Mouse (Mus musculus): ENCODE measurements around the gene Fam168a.
"Not testable (repeated sequence)": the region's sequence is repeated elsewhere in the genome, so short reads cannot be mapped to it uniquely, and the experiment has no call there.

The Fam168a gene

DNA sequence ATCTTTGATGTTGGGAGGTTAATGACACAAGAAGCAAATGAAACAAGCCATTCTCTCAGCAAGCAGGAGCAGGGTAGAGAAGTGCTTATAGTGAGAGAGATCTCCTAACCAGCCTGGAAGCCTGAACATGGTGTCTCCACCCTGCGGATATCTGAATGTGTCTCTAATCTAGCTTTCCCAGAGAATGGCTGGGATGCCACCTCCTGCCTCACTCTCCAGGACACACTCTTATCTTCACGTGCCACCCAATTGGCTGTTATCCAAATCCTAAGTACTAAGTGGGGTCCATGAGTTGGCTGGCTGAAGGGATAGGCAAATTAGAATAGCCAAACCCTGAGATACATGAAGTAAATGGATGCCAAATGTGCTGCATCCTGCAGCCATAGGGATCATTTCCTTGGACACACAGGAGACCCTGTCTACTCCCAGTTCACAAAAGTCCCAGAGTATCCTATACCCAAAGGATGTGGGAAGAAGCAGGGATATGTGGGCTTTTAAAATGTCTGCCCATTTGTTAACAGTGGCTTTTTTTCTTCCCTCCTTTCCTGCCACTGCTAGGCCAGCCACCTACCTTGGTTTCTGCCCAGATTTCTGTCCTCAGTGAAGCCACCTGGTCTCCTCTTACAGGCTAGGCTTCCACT is 138.1 kb downstream of the Fam168a start:
- DNase-seq, result no peak

DNA sequence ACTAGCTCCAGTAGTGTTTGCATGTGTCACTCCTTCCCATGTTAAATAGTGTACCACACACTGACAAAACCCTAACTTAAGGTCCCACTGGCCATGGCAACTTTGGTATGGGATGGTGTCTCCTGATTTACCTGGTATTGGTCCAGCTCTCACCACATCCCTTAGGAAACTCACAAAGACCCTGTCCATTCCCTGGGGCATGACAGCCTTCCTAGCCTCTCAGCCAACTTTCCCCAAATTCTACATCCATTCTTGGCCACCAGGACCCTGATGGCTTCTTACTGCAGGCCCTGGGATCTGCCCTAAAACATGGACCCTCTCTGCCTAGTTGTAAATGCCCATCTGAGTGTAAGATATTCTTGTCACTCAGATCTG is 138.6 kb downstream of the Fam168a start:
- no peak for DNase-seq

DNA sequence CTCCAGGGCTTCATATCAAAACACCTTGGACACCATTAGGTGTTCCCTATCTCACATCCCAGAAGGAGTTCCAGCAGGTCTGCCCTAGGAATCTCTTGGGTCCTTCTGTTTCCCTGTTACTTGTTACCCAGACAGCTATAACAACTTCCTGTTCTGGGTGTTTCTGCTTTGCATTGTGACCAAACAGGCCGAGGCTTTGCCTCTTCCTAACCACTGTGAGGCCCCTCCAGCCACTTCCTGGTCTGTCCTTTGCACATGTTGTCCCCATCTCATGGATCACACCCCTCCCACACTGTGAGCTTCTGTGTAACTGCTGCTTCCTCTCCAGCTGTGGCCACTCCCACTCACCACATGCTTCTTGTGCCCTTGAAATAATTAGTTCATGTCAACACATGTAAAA is 139.0 kb downstream of the Fam168a start:
- DNase-seq, result no peak

DNA sequence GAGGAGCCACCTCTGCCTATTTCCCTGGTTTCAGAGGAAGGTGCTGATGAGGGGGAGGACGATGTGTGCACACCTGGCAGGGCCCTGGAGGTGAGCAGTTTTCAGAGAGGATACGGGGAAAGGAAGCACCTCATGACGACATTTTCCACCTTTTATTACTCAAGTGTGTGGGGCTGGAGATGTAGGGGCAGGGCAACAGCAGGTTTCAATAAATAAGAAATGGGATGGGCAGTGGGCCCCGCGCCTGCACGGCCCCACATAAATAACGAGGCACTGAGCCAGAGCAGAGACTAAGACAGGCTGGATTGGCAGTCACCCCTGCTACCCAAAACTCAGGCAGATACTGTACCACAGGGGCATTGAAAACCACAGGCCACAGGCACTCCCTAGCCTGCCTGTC is 139.6 kb downstream of the Fam168a start:
- DNase-seq, result not testable (repeated sequence)

DNA sequence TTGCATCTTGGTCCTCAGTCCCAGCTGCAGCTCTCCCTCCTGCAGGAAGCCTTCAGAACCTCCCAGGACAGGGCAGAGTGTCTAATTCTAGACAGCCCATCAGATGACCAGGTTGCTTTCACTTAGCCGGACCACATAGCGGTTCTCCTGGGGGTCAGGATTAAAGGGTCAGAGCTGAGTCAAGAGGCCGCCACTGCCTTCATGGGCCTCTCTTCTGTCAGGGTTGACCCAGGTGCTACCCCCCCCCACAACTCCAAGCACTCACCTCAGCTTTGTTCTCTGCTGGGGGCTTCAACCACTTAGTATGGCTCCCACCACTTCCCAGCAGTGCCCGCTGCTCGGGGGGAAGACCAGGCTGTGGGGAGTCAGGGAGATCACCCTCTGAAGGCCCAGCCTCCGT is 140.7 kb downstream of the Fam168a start:
- DNase-seq, result no peak

DNA sequence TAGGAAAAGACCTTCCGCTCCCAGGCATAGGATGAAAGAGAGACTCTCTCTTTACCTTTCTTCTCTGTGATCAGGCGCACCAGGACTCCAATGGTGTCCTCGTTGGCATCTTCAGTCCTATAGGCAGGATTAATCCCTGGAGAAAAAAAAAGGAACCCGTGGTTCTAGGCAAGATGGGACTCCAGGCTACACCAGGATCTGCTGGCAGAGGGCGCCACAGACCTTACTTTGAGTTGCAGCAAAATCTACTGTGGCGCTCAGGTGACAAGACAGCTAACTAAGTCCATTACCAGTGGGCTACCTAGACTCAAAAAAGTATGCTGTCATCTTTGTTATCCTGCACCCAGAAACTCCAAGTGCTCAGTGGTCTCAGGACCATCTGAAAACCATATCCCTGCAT is 142.3 kb downstream of the Fam168a start:
- peak; percentile 82 for DNase-seq

DNA sequence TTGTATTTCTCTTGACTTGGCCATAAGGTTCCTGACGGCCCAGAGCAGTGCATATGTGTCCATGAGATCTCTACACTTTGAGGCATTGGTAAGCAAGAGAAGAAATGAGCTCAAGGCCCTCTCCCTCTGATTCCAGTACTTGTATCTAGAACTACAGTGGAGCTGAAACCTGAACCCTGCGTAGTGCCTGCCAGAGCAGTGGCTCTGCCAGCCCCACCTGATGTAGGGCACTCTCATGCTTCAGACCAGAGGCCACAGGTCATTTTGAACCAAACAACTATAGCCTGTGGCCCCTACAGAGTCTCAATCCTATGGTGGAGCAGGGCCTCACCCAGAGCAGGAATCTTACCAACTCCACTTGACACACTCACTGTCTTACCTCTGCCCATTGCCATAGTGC is 143.1 kb downstream of the Fam168a start:
- DNase-seq, result no peak

DNA sequence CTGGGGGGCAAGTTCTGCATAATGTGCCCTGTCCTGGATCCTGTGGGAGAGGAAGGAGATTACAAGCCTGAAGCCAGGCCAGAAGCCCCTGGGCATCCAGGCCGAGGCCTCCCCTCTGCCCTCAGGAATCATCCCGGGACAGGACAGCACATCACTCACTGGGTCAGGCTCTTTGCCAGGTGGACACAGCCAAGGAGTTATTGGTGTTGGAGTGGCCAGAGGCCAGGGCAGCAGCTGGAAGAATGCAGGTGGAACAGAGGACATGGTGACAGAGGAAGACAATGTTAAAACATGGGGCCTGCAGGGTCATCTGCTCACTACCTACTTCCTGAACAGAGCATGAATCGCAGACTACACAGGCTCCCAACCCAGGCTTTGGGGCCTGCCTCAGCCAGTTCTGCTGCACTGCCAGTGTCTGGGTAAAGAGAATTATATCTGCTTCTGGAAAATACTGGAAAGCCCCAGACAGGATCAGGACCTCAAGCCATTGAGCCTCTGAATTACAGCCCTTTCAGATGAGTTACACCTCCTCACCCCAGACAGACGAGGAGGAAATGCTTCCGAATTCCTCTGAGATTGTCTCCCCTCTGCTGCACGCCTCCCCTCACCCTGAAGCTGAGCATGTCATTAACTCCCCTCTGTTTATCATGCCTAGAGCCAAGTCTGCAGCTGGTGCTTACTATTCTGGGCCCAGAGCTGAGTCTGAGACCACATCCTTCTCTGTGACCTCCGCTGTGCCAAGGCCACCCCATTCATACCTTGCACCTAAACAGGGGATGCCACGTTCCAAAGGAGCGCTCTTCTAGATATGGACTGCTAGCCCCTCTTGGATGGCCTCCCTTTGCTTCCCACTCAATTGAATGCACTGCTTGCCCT is 145.3 kb downstream of the Fam168a start:
- no peak for DNase-seq

DNA sequence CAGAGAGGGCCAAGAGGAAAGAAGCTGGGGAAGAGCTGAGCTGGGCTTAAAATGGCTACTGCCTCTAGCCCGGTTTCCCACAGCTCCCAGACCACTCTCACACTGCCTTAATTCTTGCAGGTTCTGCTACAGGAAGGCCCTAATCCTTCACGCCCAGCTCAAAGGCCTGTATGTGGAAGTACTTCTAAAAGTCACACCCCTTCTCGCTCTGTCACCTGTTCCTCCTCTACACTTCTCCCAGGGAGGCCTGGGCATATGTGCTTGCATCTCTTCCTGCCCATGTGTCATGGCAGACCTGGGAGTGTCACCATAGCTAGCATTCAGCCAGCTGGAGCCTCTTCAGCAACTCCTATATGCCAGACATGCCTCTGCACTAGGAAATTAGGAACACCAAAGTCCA is 147.0 kb downstream of the Fam168a start:
- no peak for DNase-seq

DNA sequence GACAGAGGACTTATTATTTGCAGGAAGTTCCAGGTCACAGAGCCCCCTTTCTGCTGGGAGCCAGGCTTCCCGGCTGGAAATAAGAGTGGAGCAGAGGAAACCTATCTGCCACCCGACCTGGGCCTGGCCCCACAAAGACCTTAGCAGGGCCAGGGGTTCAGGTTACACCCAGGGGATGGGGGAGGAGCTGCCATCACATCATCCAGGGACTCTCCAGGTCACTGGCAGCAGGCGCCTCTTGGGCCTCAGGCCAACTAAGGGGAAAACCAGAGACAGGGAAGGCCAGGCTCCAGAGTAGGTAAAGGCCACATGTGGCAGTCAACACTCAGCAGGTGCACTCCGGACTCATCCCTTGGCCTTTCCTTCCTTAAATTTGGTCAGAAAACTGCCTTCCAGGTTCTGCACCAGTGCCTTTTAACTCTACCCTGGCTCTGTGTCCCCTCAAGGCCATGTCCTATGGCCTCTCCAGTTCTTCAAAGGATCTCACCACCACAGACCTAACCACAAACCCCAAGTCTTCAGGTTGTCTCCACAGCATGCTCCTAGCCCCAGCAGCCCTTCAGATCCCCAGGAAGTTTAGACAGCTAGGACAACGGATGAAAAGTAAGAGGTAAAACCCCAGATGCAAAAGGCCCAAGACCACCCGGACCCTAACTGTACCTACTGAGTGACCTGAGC is 147.8 kb downstream of the Fam168a start:
- DNase-seq, result no peak

DNA sequence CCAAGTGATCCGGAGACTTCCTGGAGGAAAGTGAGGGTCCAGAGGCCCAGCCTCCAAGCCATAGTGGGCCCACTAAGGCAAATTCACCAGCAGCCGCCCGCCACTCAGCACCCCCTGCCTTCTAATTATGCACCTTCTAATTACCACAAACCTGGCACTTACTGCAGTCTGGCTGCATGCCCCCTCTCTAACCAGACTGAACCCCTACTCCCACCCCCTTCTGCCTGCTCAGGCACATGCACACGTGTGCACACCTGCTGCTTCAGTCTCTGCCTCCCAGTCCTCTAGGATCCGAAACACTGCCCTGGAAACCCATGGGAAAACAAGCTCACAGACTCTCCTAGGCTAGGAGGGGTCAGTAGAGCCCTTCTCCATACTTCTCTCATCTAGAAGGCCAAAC is 148.4 kb downstream of the Fam168a start:
- no peak for DNase-seq

DNA sequence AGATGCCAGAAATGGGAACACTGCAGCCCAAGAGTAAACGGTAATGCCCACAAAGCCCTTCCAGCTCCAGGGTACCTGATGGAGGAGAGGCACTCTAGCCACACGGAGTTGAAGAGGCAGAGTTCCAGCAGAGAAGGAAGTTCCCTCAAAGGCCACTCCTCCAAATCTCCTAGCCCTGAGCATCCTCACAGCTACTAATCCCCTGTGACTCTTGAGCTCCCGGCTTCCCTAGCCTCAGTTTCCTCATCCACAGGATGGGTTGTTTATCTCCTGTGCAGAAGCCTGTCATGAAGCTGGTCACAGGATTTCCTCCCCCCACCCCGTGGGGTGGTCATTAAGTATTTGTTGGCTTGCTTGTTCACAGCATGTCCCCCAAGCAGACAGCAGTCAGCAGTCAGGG is 148.9 kb downstream of the Fam168a start:
- no peak for DNase-seq

DNA sequence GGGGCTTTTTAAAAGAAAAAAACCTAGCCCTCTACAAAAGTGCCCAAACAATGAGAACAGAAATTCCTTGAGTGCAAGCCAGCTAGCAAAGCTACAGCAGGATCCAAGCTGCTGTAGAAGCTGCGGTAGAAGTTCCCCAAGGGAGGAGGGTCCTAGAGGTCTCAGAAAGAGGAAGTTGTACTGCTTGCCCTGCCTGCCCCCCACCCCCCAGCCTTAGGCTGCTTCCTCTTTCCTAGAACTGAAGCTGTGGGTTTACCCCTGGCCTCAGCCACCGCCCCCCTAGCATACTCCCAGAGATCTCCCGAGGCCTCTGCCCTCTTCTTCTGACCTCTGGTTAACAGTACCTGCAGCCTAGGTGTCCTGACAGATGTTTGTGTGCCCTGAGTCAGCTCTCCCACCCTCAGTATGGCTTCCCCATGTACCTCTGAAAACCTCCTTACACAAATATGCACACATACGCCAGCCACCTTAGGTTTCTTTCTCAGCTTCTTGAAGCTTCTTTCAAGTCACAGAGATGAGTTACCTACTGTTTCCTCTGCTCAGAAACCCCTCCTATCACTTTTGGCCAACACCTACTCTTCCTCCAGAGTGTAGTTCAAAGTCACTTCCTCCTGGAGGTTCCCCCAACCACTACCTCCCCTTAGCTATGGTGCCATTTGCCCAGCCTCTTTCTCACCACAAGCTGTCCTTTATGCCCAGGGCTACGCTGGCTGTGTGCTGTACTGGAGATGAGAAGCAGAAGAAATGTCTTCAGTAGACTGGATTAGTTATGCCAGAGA is 149.5 kb downstream of the Fam168a start:
- DNase-seq, result no peak

DNA sequence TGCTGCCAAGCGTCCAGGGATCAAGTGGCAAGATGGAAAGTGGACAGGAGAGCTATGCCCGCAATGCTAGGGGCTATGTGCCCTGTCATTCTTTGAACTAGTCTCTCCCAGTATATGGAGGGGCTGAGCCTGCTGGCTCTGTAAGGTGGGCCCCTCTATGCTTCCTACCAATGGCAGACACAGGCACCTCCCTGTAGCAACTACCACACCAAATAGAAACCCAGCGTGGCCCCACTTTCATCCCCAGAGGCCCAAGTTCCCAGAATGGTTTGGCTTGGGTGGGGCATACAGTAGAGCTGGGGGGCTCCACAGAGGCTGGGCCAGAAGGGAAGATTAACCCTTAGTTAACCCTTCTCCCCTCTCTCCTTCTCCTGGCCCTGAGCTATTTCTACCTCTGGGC is 154.0 kb downstream of the Fam168a start:
- DNase-seq, result no peak

DNA sequence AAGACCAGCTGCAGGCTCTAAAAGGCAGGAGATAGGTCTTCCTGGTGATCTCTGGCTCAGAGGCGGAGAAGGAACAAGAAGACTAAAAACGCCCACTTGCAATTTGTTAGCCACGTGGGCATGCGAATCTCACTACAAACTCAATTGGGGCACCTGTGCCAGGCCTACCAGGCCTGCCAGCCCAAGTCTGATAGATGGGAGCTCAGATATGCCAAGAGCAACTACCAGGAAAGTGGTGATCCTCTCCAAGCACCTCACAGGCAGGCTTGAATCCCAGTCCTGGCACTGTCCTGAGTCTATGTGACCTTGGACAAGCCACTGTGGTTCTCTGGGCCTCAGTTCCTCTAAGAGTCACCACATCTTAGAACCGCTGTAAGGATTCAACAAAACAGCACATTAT is 154.8 kb downstream of the Fam168a start:
- no peak for DNase-seq

DNA sequence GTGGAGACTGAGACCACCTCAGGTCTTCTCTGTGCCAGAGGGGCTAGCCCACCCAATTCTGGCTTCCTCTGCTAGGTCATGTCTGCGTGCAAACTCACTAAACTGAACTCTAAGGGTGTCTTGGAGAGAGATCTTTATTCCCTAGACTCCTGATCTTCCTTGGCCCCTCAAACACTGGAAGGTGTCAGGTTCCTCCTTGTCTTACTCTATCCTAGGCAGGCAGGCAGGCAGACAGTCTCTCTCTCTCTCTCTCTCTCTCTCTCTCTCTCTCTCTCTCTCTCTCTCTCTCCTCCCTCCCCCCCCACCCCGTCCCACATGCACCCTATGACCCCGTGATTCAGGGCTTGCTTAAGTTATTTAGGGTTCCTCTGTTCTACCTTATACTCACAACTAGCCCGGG is 155.9 kb downstream of the Fam168a start:
- no peak for DNase-seq

DNA sequence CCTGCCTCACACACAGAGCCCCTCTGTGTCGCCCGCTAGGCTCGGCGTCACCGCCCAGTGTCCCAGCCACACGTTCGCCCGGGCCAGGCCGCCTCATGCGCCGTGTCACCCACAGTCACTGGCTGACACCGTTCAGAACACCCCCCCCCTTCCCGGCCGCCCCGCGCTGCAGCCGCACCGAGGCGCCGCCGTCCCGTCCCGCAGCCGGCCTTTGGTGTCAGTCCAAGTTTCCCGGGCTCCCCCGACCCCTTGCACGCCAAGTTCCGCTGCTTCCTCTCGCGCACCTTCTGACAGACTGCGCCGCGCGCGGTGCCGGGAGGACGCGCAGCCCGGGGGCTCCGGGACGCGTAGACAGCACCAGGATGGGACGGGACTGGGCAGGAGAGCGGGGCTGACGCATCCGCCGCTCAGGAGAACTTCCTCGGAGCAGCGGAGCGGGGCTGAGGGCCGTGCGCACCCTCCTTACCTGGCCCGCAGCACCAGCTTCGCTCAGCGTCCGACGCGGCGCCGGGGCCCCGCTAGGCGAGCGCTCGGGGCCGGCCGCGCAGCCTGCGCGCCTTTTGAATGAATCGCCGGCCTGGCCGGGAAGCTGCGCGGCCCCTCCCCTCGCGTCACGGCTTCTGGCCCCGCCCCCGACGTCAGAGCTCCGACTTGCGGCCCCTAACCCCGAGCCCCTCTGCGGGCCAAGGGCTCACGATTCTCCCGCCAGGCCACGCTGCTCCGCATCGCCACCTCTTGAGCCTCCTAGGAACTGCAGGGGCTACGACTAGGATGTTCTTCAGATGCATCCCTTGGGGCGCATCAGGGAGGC is 156.6 kb downstream of the Fam168a start, which contains the start of gene Relt:
Gene Relt (minus strand): TSS at position 619 of the 811 bp plus-strand sequence.
- DNase-seq, result peak; percentile 89

DNA sequence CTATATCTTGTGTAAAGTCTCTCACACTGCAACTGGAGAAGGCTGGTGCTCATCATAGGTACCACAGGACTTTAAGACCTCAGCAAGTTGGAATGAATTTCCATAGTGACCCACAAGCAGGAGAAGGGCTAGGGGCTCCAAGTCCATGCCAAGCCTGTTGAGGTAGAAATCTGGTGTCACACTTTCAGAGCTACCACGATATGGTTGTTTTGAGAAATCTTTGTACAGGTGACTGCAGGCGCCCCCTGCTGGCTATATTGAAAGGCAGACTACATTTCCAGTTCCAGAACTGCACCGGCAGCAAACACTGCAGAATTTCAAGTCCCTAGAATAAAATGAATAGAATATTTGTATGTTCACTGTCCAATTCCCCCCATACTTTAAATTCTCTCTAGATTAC is 160.2 kb downstream of the Fam168a start:
- peak; percentile 80 for DNase-seq

DNA sequence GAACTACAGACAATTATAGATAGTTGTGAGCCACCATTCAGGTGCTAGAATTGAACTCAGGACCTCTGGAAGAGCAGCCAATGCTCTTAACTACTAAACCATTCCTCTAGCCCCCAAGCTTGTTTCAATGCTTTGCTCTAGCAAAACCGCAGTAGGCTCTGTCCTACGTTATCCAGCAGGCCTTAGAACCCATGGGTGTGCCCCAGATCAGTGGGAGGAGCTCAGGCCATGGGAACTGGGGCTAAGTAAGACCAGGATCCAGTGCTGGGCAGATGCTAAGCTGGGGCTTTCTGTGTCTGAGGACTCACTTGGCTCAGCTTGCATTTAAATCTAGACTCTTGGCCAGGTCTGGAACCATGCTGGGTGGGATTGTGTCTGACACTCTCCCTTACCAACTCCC is 161.1 kb downstream of the Fam168a start:
- DNase-seq, result no peak

DNA sequence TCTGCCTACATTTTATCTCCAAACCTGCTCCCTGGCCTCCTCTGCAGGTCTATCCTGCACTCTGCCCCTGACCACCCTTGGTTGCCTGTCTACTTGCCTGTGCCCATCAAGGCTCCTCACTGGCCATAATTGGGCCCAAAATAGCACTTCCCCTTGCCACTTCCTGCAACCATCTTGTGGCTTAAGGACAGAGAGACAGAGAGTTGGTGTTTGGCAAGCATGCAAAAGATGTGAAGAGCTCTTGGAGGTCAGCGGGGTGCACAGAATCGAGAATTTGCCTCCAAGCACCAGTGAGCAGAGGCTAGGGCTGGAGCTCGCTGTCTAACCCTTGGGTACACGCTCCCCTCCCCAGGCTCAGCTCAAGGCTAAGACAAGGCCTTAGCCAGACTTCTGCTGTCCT is 162.1 kb downstream of the Fam168a start:
- no peak for DNase-seq

DNA sequence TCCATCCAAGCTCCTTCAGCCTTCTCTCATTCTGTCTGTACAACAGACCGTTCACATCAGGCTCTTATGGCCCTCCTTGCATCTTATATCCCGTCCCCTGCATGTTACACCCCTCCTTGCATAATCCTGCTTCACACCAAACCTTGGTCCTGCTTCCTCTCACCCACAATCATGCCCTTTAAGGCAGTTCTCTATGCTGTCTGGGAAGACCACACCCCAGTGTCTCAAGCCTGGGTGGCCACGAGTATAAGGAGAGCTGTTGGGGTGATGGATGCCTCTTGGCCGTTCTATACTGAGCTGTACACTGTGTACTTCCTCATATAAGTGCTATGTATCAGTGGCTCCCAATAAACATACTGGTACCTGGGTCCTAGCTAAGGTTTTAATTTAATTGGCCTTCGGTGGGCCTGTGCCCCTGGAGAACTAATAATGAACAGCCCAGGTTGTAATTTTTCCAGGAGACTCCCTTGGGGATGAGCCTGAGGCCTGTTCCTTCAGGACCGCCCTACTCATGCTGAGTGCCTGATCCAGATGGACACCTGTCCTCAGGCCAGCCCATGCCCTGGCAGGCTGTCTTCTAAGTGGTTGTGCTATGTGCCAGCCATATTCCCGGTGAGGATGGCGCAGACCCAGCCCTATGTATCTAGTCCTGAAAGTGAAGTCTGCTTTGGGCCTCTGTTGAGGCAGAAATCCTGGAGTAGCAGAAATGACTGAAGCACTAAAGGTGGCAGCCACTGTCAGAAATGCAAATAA is 163.6 kb downstream of the Fam168a start:
- DNase-seq, result no peak

DNA sequence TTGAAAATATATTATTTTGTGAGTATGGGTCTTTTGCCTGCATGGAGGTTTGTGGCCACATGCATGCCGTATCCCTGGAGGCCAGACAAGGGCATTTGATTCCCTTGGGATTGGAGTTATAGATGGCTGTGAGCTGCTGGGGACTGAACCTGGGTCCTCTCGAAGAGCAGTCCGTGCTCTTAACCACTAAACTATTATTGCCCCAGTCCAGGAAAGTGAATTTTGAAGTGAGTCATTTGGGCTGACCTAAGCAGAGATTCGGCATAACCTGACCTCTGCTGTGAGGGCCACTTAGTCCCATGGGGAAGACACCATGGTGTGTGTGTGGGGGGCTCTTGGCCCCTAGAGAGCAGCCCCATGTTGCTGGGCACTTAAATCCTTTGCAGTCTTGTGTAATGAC is 164.9 kb downstream of the Fam168a start:
- no peak for DNase-seq

All from kidney, adult 18-20 months (tissue).